Mouse (Mus musculus) midbrain, embryonic 15.5 days (tissue): ENCODE data around the gene Zfp426. TPM values are rescaled to one million over a fixed set of nuclear protein-coding genes. Genes with fewer than 3 reads are reported as not detected.

ENCODE experiments used
- ATAC-seq: fragments of 200-750 bp; cut with Nextera tagmentation; replicated peaks from 2 replicates; pipeline ENCODE4 v1.8.0; 2017; ENCODE audit warnings: moderate TSS enrichment
- H3K27ac ChIP-seq: fragments of 300-500 bp; sonication (generic); 2 replicates; pipeline ENCODE4 v1.5.1; 2015; ENCODE audit warnings: mild to moderate bottlenecking, inconsistent platforms
- H3K27me3 ChIP-seq: fragments of 300-500 bp; sonication (generic); replicated peaks from 2 replicates; pipeline ENCODE4 v1.6.1; 2015; ENCODE audit warnings: inconsistent platforms
- H3K36me3 ChIP-seq: fragments of 300-500 bp; sonication (generic); replicated peaks from 2 replicates; pipeline ENCODE4 v1.6.1; 2015; ENCODE audit warnings: inconsistent platforms
- H3K4me1 ChIP-seq: fragments of 300-500 bp; sonication (generic); 2 replicates; pipeline ENCODE4 v1.6.1; 2015; ENCODE audit warnings: inconsistent platforms
- H3K4me2 ChIP-seq: fragments of 300-500 bp; sonication (generic); 2 replicates; pipeline ENCODE4 v1.6.1; 2015; ENCODE audit warnings: inconsistent platforms, mild to moderate bottlenecking, moderate library complexity
- H3K4me3 ChIP-seq: fragments of 300-500 bp; sonication (generic); 2 replicates; pipeline ENCODE4 v1.5.1; 2015; ENCODE audit warnings: mild to moderate bottlenecking, inconsistent platforms
- H3K9ac ChIP-seq: fragments of 300-500 bp; sonication (generic); 2 replicates; pipeline ENCODE4 v1.6.1; 2015; ENCODE audit warnings: mild to moderate bottlenecking, inconsistent platforms
- H3K9me3 ChIP-seq: fragments of 300-500 bp; sonication (generic); 2 replicates; pipeline ENCODE4 v1.6.1; 2016; ENCODE audit warnings: inconsistent platforms
- WGBS: fragments of 180-500 bp; shearing (Covaris S2); methylation state at CpG from one replicate; pipeline ENCODE4 v1.1.7; 2015; ENCODE audit warnings: mixed read lengths; 5-methylcytosine and 5-hydroxymethylcytosine counted together
- polyA plus RNA-seq: library from polyadenylated mRNA; unstranded; fragments of >200 nt; fragmentation: Nextera tagmentation; extraction: Ambion mirVana; gene quantifications from 2 replicates; pipeline ENCODE4 v1.2.1, GENCODE M21; 2015

Gene Zfp426
- polyA plus RNA-seq, 1 experiment from 2014 or later = 30.7 TPM

- Histone ChIP-seq H3K9me3 (no peaks in the 10 kb centered on the region), H3K4me2 (no peak overlapping the region), H3K27ac (no peak overlapping the region), H3K4me3 (no peak overlapping the region), H3K4me1 (no peaks in the 10 kb centered on the region), H3K27me3 (no peaks in the 10 kb centered on the region), H3K36me3 (peaks cover 58% of the 10 kb centered on the region), H3K9ac (no peak overlapping the region)
- WGBS = 90% methylated on average over 4 of the region's 4 CpGs
- ATAC-seq = no peak
These were observed 49.3 kb downstream of the Zfp426 start for GRCm38 (mm10) chr9:20443183-20443783.

DNA sequence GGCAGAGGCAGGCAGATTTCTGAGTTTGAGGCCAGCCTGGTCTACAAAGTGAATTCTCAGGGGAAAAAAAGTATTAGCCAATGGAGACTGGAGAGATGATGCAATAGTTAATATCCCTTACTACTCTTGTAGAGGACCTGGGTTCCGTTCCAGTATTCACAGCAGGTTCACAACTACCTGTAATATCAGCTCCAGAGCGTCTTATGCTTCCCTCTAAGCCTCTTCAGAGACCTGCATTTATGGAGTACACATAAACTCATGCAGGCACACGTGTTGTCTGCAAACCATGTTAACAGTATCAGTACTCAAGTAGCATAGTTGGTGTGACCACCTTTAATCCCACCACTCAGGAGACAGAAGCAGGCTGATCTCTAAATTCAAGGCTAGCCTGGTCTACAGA, 62.5 kb downstream of the Zfp426 start:
- Histone ChIP-seq H3K27me3 (no peaks in the 10 kb centered on the region), H3K4me1 (no peaks in the 10 kb centered on the region), H3K9me3 (no peaks in the 10 kb centered on the region), H3K27ac (no peak overlapping the region), H3K4me3 (no peak overlapping the region), H3K9ac (no peak overlapping the region), H3K36me3 (0 out of 2 replicates have a peak, but pooled peaks cover 4% of the 10 kb centered on the region), H3K4me2 (no peak overlapping the region)
- 93% methylated on average over 3 of the region's 3 CpGs for WGBS
- no peak for ATAC-seq

Other genes with a start within 250 kb of the Zfp426 start
- not detected in 2 replicates for gene Olfr39, start 210.4 kb downstream of the Zfp426 start, polyA plus RNA-seq
- gene Olfr873, start 194.2 kb downstream of the Zfp426 start, polyA plus RNA-seq = not detected in 2 replicates
- 0.11 and 0.19 TPM in 2 replicates for gene Olfr18, start 156.7 kb downstream of the Zfp426 start, polyA plus RNA-seq
- gene Zfp560, start 107.6 kb downstream of the Zfp426 start, polyA plus RNA-seq = 33.4 and 39.4 TPM in 2 replicates
- 13.9 and 15.8 TPM in 2 replicates for gene Zfp26, start 32.6 kb downstream of the Zfp426 start, polyA plus RNA-seq
- gene Zfp266, start 28.7 kb upstream of the Zfp426 start, polyA plus RNA-seq = 117 and 124 TPM in 2 replicates
- 49.1 and 60.5 TPM in 2 replicates for gene Zfp846, start 88.5 kb upstream of the Zfp426 start, polyA plus RNA-seq
- 411 and 447 TPM in 2 replicates for gene Ubl5, start 150.1 kb upstream of the Zfp426 start, polyA plus RNA-seq
- 16.0 and 17.8 TPM in 2 replicates for gene Fbxl12, start 152.0 kb upstream of the Zfp426 start, polyA plus RNA-seq
- gene Pin1, start 159.3 kb upstream of the Zfp426 start, polyA plus RNA-seq = 65.0 and 68.4 TPM in 2 replicates